Mouse (Mus musculus) spleen, adult 2 months (tissue): ENCODE data around the gene Med23.

ENCODE experiments used
- CTCF ChIP-seq: fragments of 200-500 bp; IDR thresholded peaks from 2 replicates; pipeline ENCODE4 v1.5.1; 2011; ENCODE audit warnings: mild to moderate bottlenecking, inconsistent platforms; ENCODE audit not compliant: insufficient read depth, insufficient read length, insufficient replicate concordance; ENCODE audit errors: extremely low read depth
- POLR2A ChIP-seq: fragments of 200-500 bp; IDR thresholded peaks from 2 replicates; pipeline ENCODE4 v1.6.1; 2011; ENCODE audit warnings: low read depth, low read length, inconsistent platforms

DNA sequence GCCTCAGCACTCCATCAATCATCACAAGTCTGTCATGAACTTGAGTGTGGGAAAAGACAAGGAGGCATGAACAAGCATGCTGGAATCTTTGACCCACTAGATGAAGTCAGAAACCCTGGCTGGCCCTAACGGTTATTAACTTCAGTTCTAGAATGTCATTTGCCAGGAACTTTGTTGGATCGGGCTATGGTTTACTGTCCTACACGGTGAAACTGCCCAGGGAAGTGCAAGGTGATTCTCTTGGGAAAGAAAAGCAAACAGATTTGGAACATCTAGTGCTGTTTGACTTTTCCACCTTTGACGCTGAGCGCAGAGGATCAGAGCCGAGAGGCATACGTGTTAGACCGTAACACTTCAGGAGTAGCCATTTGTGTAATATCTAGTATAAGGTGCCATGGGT lies 81.8 kb downstream of the Med23 start:
- TF ChIP-seq CTCF = no peak
- TF ChIP-seq POLR2A = no peak
